Mouse (Mus musculus): ENCODE results near the gene Ccdc115.

- TF ChIP-seq CTCF (IDR thresholded peaks at IDR 0.05) (peak; percentile 83), EP300 (IDR thresholded peaks at IDR 0.05) (no peak)
Observed at GRCm38 (mm10) chr1:34462766-34463165, 23.3 kb upstream of the Ccdc115 start.
